Mouse (Mus musculus) bone marrow, adult 2 months (tissue): ENCODE measurements at regions not wholly inside any gene's neighbourhood (a gene's known extent, or its start where the extent isn't known, plus 50 kb on each side); places are given as distances from the start of the nearest gene placed in this dataset.

ENCODE experiments used
- CTCF ChIP-seq: fragments of 200-500 bp; IDR thresholded peaks from 2 replicates; pipeline ENCODE4 v1.5.1; 2011; ENCODE audit warnings: low read length, control low read depth; ENCODE audit not compliant: control insufficient read depth, insufficient read depth
- POLR2A ChIP-seq: fragments of 200-500 bp; IDR thresholded peaks from 2 replicates; pipeline ENCODE4 v1.6.1; 2011; ENCODE audit warnings: low read depth, mild to moderate bottlenecking, control low read depth, low read length, borderline replicate concordance; ENCODE audit not compliant: control insufficient read depth

DNA sequence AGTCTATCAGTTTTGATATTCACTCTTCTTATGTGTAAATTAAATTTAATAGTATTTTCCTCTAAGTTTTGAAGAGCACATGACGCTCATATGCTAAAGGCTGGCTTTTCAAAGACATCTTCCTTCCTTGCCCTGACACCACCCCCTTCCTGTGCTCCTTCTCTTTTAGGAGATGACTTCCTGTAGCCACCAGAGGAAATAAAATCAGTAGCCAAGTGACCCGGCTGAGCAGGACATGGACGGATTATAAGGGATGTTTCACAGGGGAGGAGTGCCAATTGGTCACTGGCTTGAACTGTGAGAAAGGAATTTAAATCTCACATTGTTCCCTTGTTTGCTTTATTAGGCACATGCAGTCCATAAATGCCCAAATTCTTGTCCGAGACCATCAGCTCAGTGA is 200.5 kb downstream of the Cd47 start:
- TF ChIP-seq POLR2A (no peak), CTCF (no peak)
